Mouse (Mus musculus): ENCODE measurements around the gene Gpr63. TPM values are rescaled to one million over a fixed set of nuclear protein-coding genes. Genes with fewer than 3 reads are reported as not detected.

Gpr63 gene
- 6.2 TPM for polyA plus RNA-seq (2012; fragmentation: generic; extraction: Trizol)

- Histone ChIP-seq H3K27me3 (ENCODE audit: control insufficient read depth, insufficient read depth, insufficient read length) (no peaks in the 10 kb centered on the region), H3K4me3 (peak within 1 kb of the TSS; percentile 36), H3ac (ENCODE audit: control insufficient read depth, insufficient read length) (peak within 1 kb of the TSS; percentile 71), H3K36me3 (ENCODE audit: control insufficient read depth, insufficient read depth) (no peaks in the 10 kb centered on the region), H3K4me2 (ENCODE audit: low read depth) (peak within 1 kb of the TSS; percentile 82), H3K79me2 (ENCODE audit: control insufficient read depth, insufficient read depth) (peaks cover 14% of the 10 kb centered on the region)
- TF ChIP-seq POLR2AphosphoS2 (IDR thresholded peaks at IDR 0.05; ENCODE audit: insufficient read length, low read depth) (peak; percentile 76), MYOG (IDR thresholded peaks at IDR 0.05; ENCODE audit: control insufficient read depth in 1 of 3, insufficient read depth in 1 of 3, insufficient read length in 2 of 3, low read depth in 2 of 3) (peak in 1 of 3 experiments; percentile 16), POLR2A (IDR thresholded peaks at IDR 0.05; ENCODE audit: insufficient read length, low read depth) (peak; percentile 88), MYOD1 (IDR thresholded peaks at IDR 0.05; ENCODE audit: control insufficient read depth in 1 of 3, insufficient read length in 2 of 3, low read depth in 2 of 3) (peak in 1 of 3 experiments; percentile 35), E2F4 (IDR thresholded peaks at IDR 0.05; ENCODE audit: insufficient read depth) (peak; percentile 17), CEBPB (IDR thresholded peaks at IDR 0.05; ENCODE audit: insufficient read depth, poor library complexity, severe bottlenecking) (no peak), TCF3 (IDR thresholded peaks at IDR 0.05; ENCODE audit: insufficient read length, low read depth) (no peak), SRF (IDR thresholded peaks at IDR 0.05; ENCODE audit: control insufficient read depth, insufficient read length, low read depth) (no peak)
These were observed at the start of gene Gpr63 for GRCm38 (mm10) chr4:24966299-24966991. TSS of gene Gpr63 (plus strand) at chr4:24966407.

- H3K79me2 ChIP-seq (ENCODE audit: control insufficient read depth, insufficient read depth): no peaks in the 10 kb centered on the region
- TF ChIP-seq MYOG (IDR thresholded peaks at IDR 0.05; ENCODE audit: control insufficient read depth in 1 of 3, insufficient read depth in 1 of 3, insufficient read length in 2 of 3, low read depth in 2 of 3): no peak
- TF ChIP-seq REST (IDR thresholded peaks at IDR 0.05; ENCODE audit: insufficient read depth, insufficient read length): no peak
- TF ChIP-seq POLR2AphosphoS2 (IDR thresholded peaks at IDR 0.05; ENCODE audit: insufficient read length, low read depth): no peak
- TF ChIP-seq POLR2A (IDR thresholded peaks at IDR 0.05; ENCODE audit: insufficient read length, low read depth): no peak
- no peak for TF ChIP-seq USF1 (IDR thresholded peaks at IDR 0.05; ENCODE audit: low read depth)
- no peak for TF ChIP-seq TCF12 (IDR thresholded peaks at IDR 0.05; ENCODE audit: insufficient read depth, poor library complexity, severe bottlenecking)
- H3K27me3 ChIP-seq (ENCODE audit: control insufficient read depth, insufficient read depth, insufficient read length): no peaks in the 10 kb centered on the region
- H3K36me3 ChIP-seq (ENCODE audit: control insufficient read depth, insufficient read depth): no peaks in the 10 kb centered on the region
- H3ac ChIP-seq (ENCODE audit: control insufficient read depth, insufficient read length): no peak overlapping the region
- no peak overlapping the region for H3K4me3 ChIP-seq
- no peak overlapping the region for H3K4me2 ChIP-seq (ENCODE audit: low read depth)
These were observed 46.1 kb upstream of the Gpr63 start for GRCm38 (mm10) chr4:24920006-24920577.

GRCm38 (mm10) chr4:24924726-24925125, 41.5 kb upstream of the Gpr63 start:
- no peak for TF ChIP-seq USF1 (IDR thresholded peaks at IDR 0.05; ENCODE audit: low read depth)
- no peak for TF ChIP-seq TCF3 (IDR thresholded peaks at IDR 0.05; ENCODE audit: insufficient read length, low read depth)
- no peak for TF ChIP-seq POLR2A (IDR thresholded peaks at IDR 0.05; ENCODE audit: insufficient read length, low read depth)
- no peak for TF ChIP-seq MYOG (IDR thresholded peaks at IDR 0.05; ENCODE audit: control insufficient read depth in 1 of 3, insufficient read depth in 1 of 3, insufficient read length in 2 of 3, low read depth in 2 of 3)
- no peak for TF ChIP-seq E2F4 (IDR thresholded peaks at IDR 0.05; ENCODE audit: insufficient read depth)
- TF ChIP-seq CEBPB (IDR thresholded peaks at IDR 0.05; ENCODE audit: insufficient read depth, poor library complexity, severe bottlenecking): no peak
- no peak for TF ChIP-seq REST (IDR thresholded peaks at IDR 0.05; ENCODE audit: insufficient read depth, insufficient read length)
- no peak for TF ChIP-seq MAX (IDR thresholded peaks at IDR 0.05; ENCODE audit: low read depth)
- TF ChIP-seq SRF (IDR thresholded peaks at IDR 0.05; ENCODE audit: control insufficient read depth, insufficient read length, low read depth): no peak
- no peak for TF ChIP-seq MYOD1 (IDR thresholded peaks at IDR 0.05; ENCODE audit: control insufficient read depth in 1 of 3, insufficient read length in 2 of 3, low read depth in 2 of 3)
- no peak for TF ChIP-seq POLR2AphosphoS2 (IDR thresholded peaks at IDR 0.05; ENCODE audit: insufficient read length, low read depth)
- TF ChIP-seq TCF12 (IDR thresholded peaks at IDR 0.05; ENCODE audit: insufficient read depth, poor library complexity, severe bottlenecking): no peak
- no peak overlapping the region for H3K4me3 ChIP-seq
- no peaks in the 10 kb centered on the region for H3K36me3 ChIP-seq (ENCODE audit: control insufficient read depth, insufficient read depth)
- H3K4me2 ChIP-seq (ENCODE audit: low read depth): no peak overlapping the region
- no peaks in the 10 kb centered on the region for H3K27me3 ChIP-seq (ENCODE audit: control insufficient read depth, insufficient read depth, insufficient read length)
- H3K79me2 ChIP-seq (ENCODE audit: control insufficient read depth, insufficient read depth): no peaks in the 10 kb centered on the region
- H3ac ChIP-seq (ENCODE audit: control insufficient read depth, insufficient read length): no peak overlapping the region

DNA sequence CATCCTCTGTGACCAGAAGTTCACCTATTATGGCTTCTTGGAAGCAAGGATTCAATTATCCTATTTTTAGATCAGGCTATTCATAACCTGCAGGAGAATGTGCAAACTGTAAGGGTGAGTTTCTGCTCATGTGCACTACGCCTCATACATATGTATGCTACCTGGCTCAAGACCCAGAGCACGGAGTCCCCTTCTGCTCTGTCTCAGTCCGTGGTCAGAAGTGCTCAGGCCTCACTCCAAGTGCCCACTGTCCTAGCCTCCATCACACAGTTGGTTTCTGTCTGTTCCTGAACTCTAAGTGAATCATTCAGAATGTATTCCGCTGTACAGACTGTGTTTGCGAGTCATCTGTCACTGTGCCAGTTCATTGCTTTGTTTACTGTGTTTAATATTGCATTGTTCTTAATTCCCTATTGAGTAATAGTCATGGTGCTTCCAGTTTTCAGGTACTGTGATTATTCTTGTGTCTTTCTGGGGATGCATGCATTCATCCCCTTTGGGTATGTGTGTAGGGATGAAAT, 37.9 kb upstream of the Gpr63 start:
- Histone ChIP-seq H3K4me3 (no peak overlapping the region), H3K4me2 (ENCODE audit: low read depth) (no peak overlapping the region), H3K79me2 (ENCODE audit: control insufficient read depth, insufficient read depth) (no peaks in the 10 kb centered on the region), H3K36me3 (ENCODE audit: control insufficient read depth, insufficient read depth) (no peaks in the 10 kb centered on the region), H3K27me3 (ENCODE audit: control insufficient read depth, insufficient read depth, insufficient read length) (no peaks in the 10 kb centered on the region), H3ac (ENCODE audit: control insufficient read depth, insufficient read length) (no peak overlapping the region)
- no peak for TF ChIP-seq MYOG (IDR thresholded peaks at IDR 0.05; ENCODE audit: control insufficient read depth in 1 of 3, insufficient read depth in 1 of 3, insufficient read length in 2 of 3, low read depth in 2 of 3)
- no peak for TF ChIP-seq POLR2AphosphoS2 (IDR thresholded peaks at IDR 0.05; ENCODE audit: insufficient read length, low read depth)
- no peak for TF ChIP-seq TCF12 (IDR thresholded peaks at IDR 0.05; ENCODE audit: insufficient read depth, poor library complexity, severe bottlenecking)
- TF ChIP-seq USF1 (IDR thresholded peaks at IDR 0.05; ENCODE audit: low read depth): no peak
- TF ChIP-seq REST (IDR thresholded peaks at IDR 0.05; ENCODE audit: insufficient read depth, insufficient read length): no peak
- TF ChIP-seq POLR2A (IDR thresholded peaks at IDR 0.05; ENCODE audit: insufficient read length, low read depth): no peak
- TF ChIP-seq TCF3 (IDR thresholded peaks at IDR 0.05; ENCODE audit: insufficient read length, low read depth): no peak
- TF ChIP-seq E2F4 (IDR thresholded peaks at IDR 0.05; ENCODE audit: insufficient read depth): no peak
- TF ChIP-seq SRF (IDR thresholded peaks at IDR 0.05; ENCODE audit: control insufficient read depth, insufficient read length, low read depth): no peak
- no peak for TF ChIP-seq MYOD1 (IDR thresholded peaks at IDR 0.05; ENCODE audit: control insufficient read depth in 1 of 3, insufficient read length in 2 of 3, low read depth in 2 of 3)
- TF ChIP-seq CEBPB (IDR thresholded peaks at IDR 0.05; ENCODE audit: insufficient read depth, poor library complexity, severe bottlenecking): no peak
- no peak for TF ChIP-seq MAX (IDR thresholded peaks at IDR 0.05; ENCODE audit: low read depth)

Data from myocyte (in vitro differentiated cells).